Mouse (Mus musculus): ENCODE measurements around the gene Dcaf1.

- no peak for TF ChIP-seq POLR2A (IDR thresholded peaks at IDR 0.05; ENCODE audit: low read depth, low read length)
- TF ChIP-seq CTCF (conservative IDR thresholded peaks at IDR 0.05 in 1 of 2, IDR thresholded peaks at IDR 0.05 in 1 of 2; ENCODE audit: low read depth in 2 of 2, low read length in 2 of 2) = no peak
- TF ChIP-seq HCFC1 (IDR thresholded peaks at IDR 0.05; ENCODE audit: low read depth, low read length) = no peak
- no peak for TF ChIP-seq USF1 (IDR thresholded peaks at IDR 0.05; ENCODE audit: low read depth, low read length)
- TF ChIP-seq RCOR1 (conservative IDR thresholded peaks at IDR 0.05; ENCODE audit: low read depth, low read length) = no peak
- no peak for TF ChIP-seq EP300 (IDR thresholded peaks at IDR 0.05; ENCODE audit: low read length)
- TF ChIP-seq BHLHE40 (IDR thresholded peaks at IDR 0.05; ENCODE audit: low read depth, low read length) = no peak
- TF ChIP-seq E2F4 (IDR thresholded peaks at IDR 0.05; ENCODE audit: insufficient replicate concordance, low read depth, low read length) = no peak
- TF ChIP-seq CHD1 (IDR thresholded peaks at IDR 0.05; ENCODE audit: low read depth, low read length) = no peak
- TF ChIP-seq USF2 (conservative IDR thresholded peaks at IDR 0.05; ENCODE audit: low read depth, low read length) = no peak
- no peak for TF ChIP-seq CHD2 (IDR thresholded peaks at IDR 0.05; ENCODE audit: low read length)
- no peak for TF ChIP-seq PAX5 (IDR thresholded peaks at IDR 0.05; ENCODE audit: low read length)
Measured at GRCm38 (mm10) chr9:106881071-106881755, 59.5 kb downstream of the Dcaf1 start.
